Mouse (Mus musculus) stomach, embryonic 15.5 days (tissue): ENCODE measurements around the gene Ephb2. TPM values are rescaled to one million over a fixed set of nuclear protein-coding genes. Genes with fewer than 3 reads are reported as not detected.

Experiments used
- ATAC-seq: fragments of 200-750 bp; cut with Nextera tagmentation; 2 replicates; pipeline ENCODE4 v1.8.0; 2017; ENCODE audit warnings: low read depth, moderate number of reproducible peaks, moderate TSS enrichment; ENCODE audit not compliant: insufficient read depth, low FRiP score
- H3K27ac ChIP-seq: fragments of 300-500 bp; sonication (generic); 2 replicates; pipeline ENCODE4 v1.5.1; 2015; ENCODE audit warnings: mild to moderate bottlenecking, inconsistent platforms
- H3K27me3 ChIP-seq: fragments of 300-500 bp; sonication (generic); replicated peaks from 2 replicates; pipeline ENCODE4 v1.6.1; 2015; ENCODE audit warnings: inconsistent platforms
- H3K36me3 ChIP-seq: fragments of 300-500 bp; sonication (generic); 2 replicates; pipeline ENCODE4 v1.6.1; 2015; ENCODE audit warnings: inconsistent platforms
- H3K4me1 ChIP-seq: fragments of 300-500 bp; sonication (generic); 2 replicates; pipeline ENCODE4 v1.6.1; 2015; ENCODE audit warnings: inconsistent platforms
- H3K4me2 ChIP-seq: fragments of 300-500 bp; sonication (generic); 2 replicates; pipeline ENCODE4 v1.6.1; 2015; ENCODE audit warnings: mild to moderate bottlenecking, inconsistent platforms
- H3K4me3 ChIP-seq: fragments of 300-500 bp; sonication (generic); replicated peaks from 2 replicates; pipeline ENCODE4 v1.5.1; 2015; ENCODE audit warnings: inconsistent platforms
- H3K9ac ChIP-seq: fragments of 300-500 bp; sonication (generic); 2 replicates; pipeline ENCODE4 v1.6.1; 2015; ENCODE audit warnings: inconsistent platforms
- H3K9me3 ChIP-seq: fragments of 300-500 bp; sonication (generic); 2 replicates; pipeline ENCODE4 v1.6.1; 2016; ENCODE audit warnings: inconsistent platforms
- WGBS: fragments of 180-500 bp; shearing (Covaris S2); methylation state at CpG from one replicate; pipeline ENCODE4 v1.1.7; 2015; 5-methylcytosine and 5-hydroxymethylcytosine counted together
- polyA plus RNA-seq: library from polyadenylated mRNA; unstranded; fragments of >200 nt; fragmentation: Nextera tagmentation; extraction: Ambion mirVana; gene quantifications from 2 replicates; pipeline ENCODE4 v1.2.1, GENCODE M21; 2015

Gene Ephb2
- polyA plus RNA-seq, 1 experiment from 2014 or later: 8.6 TPM

DNA sequence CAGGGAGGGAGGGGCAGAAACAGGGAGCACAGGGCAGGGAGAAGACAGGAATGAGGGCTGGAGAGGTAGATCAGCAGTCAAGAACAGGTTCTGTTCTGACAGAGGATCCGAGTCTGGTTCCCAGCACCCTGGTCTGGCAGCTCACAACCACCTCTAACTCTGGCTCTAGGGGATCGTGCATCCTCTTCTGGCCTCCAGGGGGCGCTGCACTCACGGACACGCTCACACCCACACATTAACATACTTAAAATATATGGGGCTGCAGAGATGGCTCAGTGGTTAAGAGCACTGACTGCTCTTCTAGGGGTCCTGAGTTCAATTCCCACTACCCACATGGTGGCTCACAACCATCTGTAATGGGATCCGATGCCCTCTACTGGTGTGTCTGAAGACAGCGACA is 24.2 kb upstream of the Ephb2 start:
- H3K9ac ChIP-seq: no peak overlapping the region
- H3K9me3 ChIP-seq: no peaks in the 10 kb centered on the region
- H3K4me2 ChIP-seq: no peak overlapping the region
- H3K36me3 ChIP-seq: no peaks in the 10 kb centered on the region
- 92% methylated on average over 7 of the region's 7 CpGs for WGBS
- peaks cover 14% of the 10 kb centered on the region for H3K4me1 ChIP-seq
- H3K27me3 ChIP-seq: no peaks in the 10 kb centered on the region
- no peak for ATAC-seq
- no peak overlapping the region for H3K27ac ChIP-seq
- H3K4me3 ChIP-seq: no peak overlapping the region

DNA sequence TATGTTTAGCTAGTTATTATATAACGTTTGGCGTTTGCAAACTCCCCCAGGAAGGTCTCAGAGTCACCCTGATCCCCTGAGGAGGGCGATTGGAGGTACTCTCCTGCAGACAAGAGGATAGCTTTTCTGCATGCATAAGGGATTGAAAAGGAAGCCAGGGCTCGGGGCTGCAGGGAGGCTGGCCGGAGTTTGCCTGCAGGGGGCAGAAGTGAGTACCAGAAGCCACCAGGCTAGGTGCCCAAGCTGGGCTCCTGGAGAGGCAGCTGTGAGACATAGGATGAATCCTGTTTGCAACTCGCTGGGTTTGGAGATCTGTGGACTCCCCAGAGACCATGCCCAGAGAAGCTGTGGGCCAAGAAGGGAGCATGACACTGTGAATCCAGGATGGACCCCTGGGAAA is 19.3 kb upstream of the Ephb2 start:
- H3K27ac ChIP-seq: no peak overlapping the region
- no peaks in the 10 kb centered on the region; the same call in 1 of the 2 replicates for H3K27me3 ChIP-seq
- H3K9ac ChIP-seq: no peak overlapping the region
- no peak for ATAC-seq
- 38% methylated on average over 6 of the region's 6 CpGs for WGBS
- H3K4me1 ChIP-seq: no peaks in the 10 kb centered on the region
- H3K9me3 ChIP-seq: no peaks in the 10 kb centered on the region
- H3K4me3 ChIP-seq: no peak overlapping the region
- no peaks in the 10 kb centered on the region for H3K36me3 ChIP-seq
- H3K4me2 ChIP-seq: no peak overlapping the region

GRCm38 (mm10) chr4:136852989-136853388 is 17.2 kb upstream of the Ephb2 start:
- H3K4me3 ChIP-seq: no peak overlapping the region
- 64% methylated on average over 12 of the region's 12 CpGs for WGBS
- no peak overlapping the region for H3K27ac ChIP-seq
- ATAC-seq: peak; percentile 19; the same call in 1 of the 2 replicates
- H3K9ac ChIP-seq: no peak overlapping the region
- no peaks in the 10 kb centered on the region for H3K36me3 ChIP-seq
- no peaks in the 10 kb centered on the region; the same call in 1 of the 2 replicates for H3K27me3 ChIP-seq
- no peaks in the 10 kb centered on the region for H3K9me3 ChIP-seq
- H3K4me1 ChIP-seq: no peaks in the 10 kb centered on the region
- H3K4me2 ChIP-seq: no peak overlapping the region

- ATAC-seq: peak; percentile 33; the same call in 1 of the 2 replicates
- Histone ChIP-seq H3K9ac (no peak overlapping the region), H3K4me2 (no peak overlapping the region), H3K4me1 (no peaks in the 10 kb centered on the region), H3K27me3 (no peaks in the 10 kb centered on the region; the same call in 1 of the 2 replicates), H3K9me3 (no peaks in the 10 kb centered on the region), H3K4me3 (no peak overlapping the region), H3K36me3 (no peaks in the 10 kb centered on the region), H3K27ac (peak overlapping the region; percentile 31; the same call in 1 of the 2 replicates)
- 42% methylated on average over 5 of the region's 5 CpGs for WGBS
Observed at GRCm38 (mm10) chr4:136852119-136852518, 16.3 kb upstream of the Ephb2 start.

DNA sequence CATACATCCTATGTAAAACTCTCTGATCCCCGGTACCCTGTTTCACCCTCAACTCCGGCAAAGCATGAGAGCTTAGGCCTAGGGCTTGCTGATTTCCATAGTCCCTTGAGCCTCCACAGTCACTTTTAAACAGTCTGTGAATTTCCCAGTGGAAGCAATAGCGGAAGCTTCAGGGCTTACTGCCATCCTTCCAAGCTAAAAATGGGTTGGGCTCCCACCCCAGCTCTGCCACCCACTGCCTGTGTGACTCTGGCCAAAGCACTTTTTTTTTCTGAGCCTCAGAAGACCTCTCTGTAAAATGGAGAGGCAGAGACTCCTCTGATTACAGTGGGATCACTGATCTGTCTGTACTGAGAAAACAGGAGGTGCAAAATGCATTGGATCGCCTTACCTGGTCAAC is 12.8 kb upstream of the Ephb2 start:
- Histone ChIP-seq H3K27me3 (no peaks in the 10 kb centered on the region; the same call in 1 of the 2 replicates), H3K36me3 (no peaks in the 10 kb centered on the region), H3K9ac (no peak overlapping the region), H3K4me2 (no peak overlapping the region), H3K4me3 (no peak overlapping the region), H3K27ac (no peak overlapping the region), H3K4me1 (no peaks in the 10 kb centered on the region), H3K9me3 (no peaks in the 10 kb centered on the region)
- ATAC-seq: no peak
- 64% methylated on average over 4 of the region's 4 CpGs for WGBS

GRCm38 (mm10) chr4:136847166-136847565 is 11.4 kb upstream of the Ephb2 start:
- no peaks in the 10 kb centered on the region for H3K27me3 ChIP-seq
- 76% methylated on average over 6 of the region's 6 CpGs for WGBS
- H3K9ac ChIP-seq: no peak overlapping the region
- no peak overlapping the region for H3K4me3 ChIP-seq
- H3K4me1 ChIP-seq: no peaks in the 10 kb centered on the region
- H3K36me3 ChIP-seq: no peaks in the 10 kb centered on the region
- no peaks in the 10 kb centered on the region for H3K9me3 ChIP-seq
- ATAC-seq: no peak
- H3K27ac ChIP-seq: no peak overlapping the region
- H3K4me2 ChIP-seq: no peak overlapping the region

GRCm38 (mm10) chr4:136842802-136843201 is 7.0 kb upstream of the Ephb2 start:
- Histone ChIP-seq H3K9me3 (no peaks in the 10 kb centered on the region), H3K27me3 (no peaks in the 10 kb centered on the region), H3K4me2 (no peak overlapping the region), H3K36me3 (no peaks in the 10 kb centered on the region), H3K4me3 (no peak overlapping the region), H3K4me1 (no peaks in the 10 kb centered on the region), H3K27ac (no peak overlapping the region), H3K9ac (0 out of 2 replicates have a peak overlapping the region, but pooled peaks have one; percentile 1)
- 64% methylated on average over 10 of the region's 10 CpGs for WGBS
- no peak for ATAC-seq

DNA sequence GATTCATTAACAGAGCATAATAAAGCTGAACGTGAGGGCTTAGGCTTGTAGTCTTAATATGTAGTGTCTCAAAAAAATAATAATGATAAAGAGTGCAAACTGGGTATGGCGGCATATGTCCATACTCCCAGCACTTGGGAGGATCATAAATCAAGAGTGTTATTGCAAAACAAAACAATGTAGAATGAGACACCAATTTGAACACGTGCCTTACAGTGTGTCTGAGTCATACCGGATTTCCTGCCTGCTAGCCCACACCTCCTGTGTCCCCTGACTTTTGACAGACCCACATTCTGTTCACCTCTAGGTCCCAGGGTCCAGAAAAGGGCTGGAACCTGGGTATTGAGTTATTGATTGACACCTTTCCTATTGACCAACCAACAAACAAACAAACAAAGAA is 6.2 kb upstream of the Ephb2 start:
- Histone ChIP-seq H3K4me2 (no peak overlapping the region), H3K9ac (no peak overlapping the region), H3K27me3 (no peaks in the 10 kb centered on the region), H3K36me3 (no peaks in the 10 kb centered on the region), H3K4me3 (no peak overlapping the region), H3K27ac (no peak overlapping the region), H3K4me1 (peaks cover 4% of the 10 kb centered on the region; the same call in 1 of the 2 replicates), H3K9me3 (no peaks in the 10 kb centered on the region)
- WGBS: 52% methylated on average over 4 of the region's 4 CpGs
- no peak for ATAC-seq

GRCm38 (mm10) chr4:136841056-136841455 is 5.3 kb upstream of the Ephb2 start:
- no peak for ATAC-seq
- Histone ChIP-seq H3K4me3 (no peak overlapping the region), H3K36me3 (no peaks in the 10 kb centered on the region), H3K4me1 (peaks cover 11% of the 10 kb centered on the region), H3K9me3 (no peaks in the 10 kb centered on the region), H3K9ac (no peak overlapping the region), H3K4me2 (no peak overlapping the region), H3K27ac (no peak overlapping the region), H3K27me3 (no peaks in the 10 kb centered on the region)
- 10% methylated on average over 5 of the region's 5 CpGs for WGBS

DNA sequence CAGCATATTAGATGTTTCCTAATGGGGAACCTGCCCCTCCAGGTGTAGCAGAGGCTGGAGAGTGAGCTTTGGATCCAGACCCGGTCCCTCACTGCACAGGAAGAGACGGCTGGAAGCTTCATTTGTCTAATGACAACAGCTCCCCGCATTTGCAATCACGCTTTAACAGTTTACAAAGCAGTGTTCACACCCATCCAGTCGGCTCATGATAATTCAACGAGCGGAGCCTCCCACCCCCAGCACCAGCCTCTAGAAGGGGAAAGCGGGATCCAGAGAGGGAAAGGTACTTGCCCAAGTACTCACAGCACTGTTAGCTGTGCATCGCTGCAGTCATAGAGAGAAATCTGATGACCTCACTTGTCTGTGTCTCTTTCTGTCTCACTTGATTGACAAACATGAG is 2.7 kb upstream of the Ephb2 start:
- 59% methylated on average over 9 of the region's 9 CpGs for WGBS
- H3K27ac ChIP-seq: no peak overlapping the region
- H3K9ac ChIP-seq: no peak overlapping the region
- no peaks in the 10 kb centered on the region for H3K27me3 ChIP-seq
- ATAC-seq: no peak
- H3K4me2 ChIP-seq: no peak overlapping the region
- H3K36me3 ChIP-seq: no peaks in the 10 kb centered on the region
- peaks cover 29% of the 10 kb centered on the region for H3K4me1 ChIP-seq
- no peak overlapping the region for H3K4me3 ChIP-seq
- H3K9me3 ChIP-seq: no peaks in the 10 kb centered on the region

- Histone ChIP-seq H3K27ac (no peak overlapping the region), H3K9ac (no peak overlapping the region), H3K4me1 (peaks cover 33% of the 10 kb centered on the region), H3K4me2 (no peak overlapping the region), H3K9me3 (no peaks in the 10 kb centered on the region), H3K27me3 (no peaks in the 10 kb centered on the region), H3K4me3 (no peak overlapping the region), H3K36me3 (no peaks in the 10 kb centered on the region)
- no peak for ATAC-seq
- 63% methylated on average over 9 of the region's 9 CpGs for WGBS
Observed at GRCm38 (mm10) chr4:136838026-136838425, 2.2 kb upstream of the Ephb2 start.

DNA sequence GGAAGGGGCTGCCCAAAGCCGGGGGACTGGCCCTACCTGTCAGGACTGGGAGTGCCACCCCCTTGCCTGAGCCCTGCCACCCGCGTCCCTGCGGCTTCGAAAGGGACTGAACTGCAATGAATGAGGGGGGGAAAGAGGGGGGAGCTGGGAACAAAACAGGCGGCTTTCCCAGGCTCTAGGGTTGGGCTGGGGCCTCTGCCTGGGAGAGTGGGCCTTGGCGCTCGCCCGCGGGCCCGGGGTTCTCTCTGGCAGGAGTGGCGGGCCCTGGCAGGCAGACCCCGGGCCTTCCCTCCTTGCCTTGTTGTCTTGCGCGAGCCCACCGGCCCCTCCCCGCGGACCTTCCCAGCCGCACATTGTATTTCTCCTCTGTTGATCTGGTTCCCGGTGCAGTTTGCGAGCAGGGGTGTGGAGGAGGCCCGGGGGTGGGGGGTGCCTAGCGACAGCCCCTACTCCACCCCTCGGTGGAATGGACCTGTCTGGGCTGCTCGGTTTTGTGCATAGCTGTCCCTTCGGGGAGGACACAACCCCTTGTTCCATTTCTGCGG is 671 bp upstream of the Ephb2 start:
- H3K9me3 ChIP-seq: no peaks in the 10 kb centered on the region
- peak overlapping the region; percentile 92 for H3K27ac ChIP-seq
- no peaks in the 10 kb centered on the region for H3K27me3 ChIP-seq
- H3K9ac ChIP-seq: peak overlapping the region; percentile 82; the same call in 1 of the 2 replicates
- WGBS: 1% methylated on average over 26 of the region's 27 CpGs
- peak overlapping the region; percentile 80 for H3K4me3 ChIP-seq
- H3K4me2 ChIP-seq: peak overlapping the region; percentile 96
- H3K36me3 ChIP-seq: no peaks in the 10 kb centered on the region
- peak; percentile 40 for ATAC-seq
- H3K4me1 ChIP-seq: peaks cover 47% of the 10 kb centered on the region
